Mouse (Mus musculus) mammary gland, adult 2 months (tissue): ENCODE measurements around the gene Cwc27. TPM values are rescaled to one million over a fixed set of nuclear protein-coding genes. Genes with fewer than 3 reads are reported as not detected.

ENCODE experiments used
- polyA plus RNA-seq: library from polyadenylated mRNA; depleted of rRNA; stranded (reverse); fragments of >200 nt; gene quantifications from 2 replicates; pipeline ENCODE4 v1.2.3, GENCODE M21; 2012; ENCODE audit warnings: low replicate concordance; rRNA removed

Cwc27 gene
- 1.7 and 4.4 TPM in 2 replicates for polyA plus RNA-seq

DNA sequence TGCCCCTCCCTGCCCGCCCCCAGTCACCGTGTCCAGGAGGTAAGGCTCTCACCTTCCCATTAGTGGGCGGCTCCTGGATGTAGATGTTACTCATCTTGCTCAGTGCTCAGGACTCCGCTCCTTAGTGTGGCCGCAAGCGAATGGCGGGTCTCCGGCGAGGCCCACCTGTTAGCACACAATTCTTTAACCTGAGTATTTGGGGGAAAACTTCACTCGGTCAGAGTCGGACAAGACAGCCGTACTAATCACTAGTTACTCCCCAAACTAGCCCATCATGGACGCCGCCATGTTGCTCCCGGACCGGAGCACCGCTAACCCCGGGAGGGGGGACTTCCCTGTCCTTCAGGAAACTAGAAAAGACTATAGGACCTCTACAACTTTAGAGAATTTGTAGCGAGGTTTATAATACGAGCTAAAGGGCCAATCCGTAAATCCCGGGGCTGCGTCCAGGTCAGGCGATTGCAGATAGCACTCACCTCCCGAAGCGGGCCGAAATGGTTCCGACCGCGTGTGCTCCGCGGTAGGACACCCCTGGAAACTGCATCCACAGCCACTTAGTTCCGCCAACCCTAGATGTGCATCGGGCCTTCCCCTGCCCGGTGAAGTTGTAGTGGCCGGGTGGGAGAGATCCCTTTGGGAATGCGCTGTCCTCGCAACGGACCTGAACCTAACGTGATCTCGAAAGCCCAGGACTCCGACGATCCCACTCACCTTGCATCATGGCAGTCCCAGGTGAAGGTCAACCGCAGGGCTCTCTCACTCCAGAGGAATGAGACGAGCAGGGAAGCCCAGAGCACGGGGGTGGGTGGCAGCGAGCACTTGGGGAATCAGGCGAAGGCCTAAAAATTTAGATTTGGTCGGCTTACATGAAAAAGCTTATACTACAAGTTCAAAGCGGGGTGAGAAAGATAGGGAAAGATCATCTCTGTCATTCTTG is at the start of gene Cwc27:
TSS of gene Cwc27 (minus strand) at position 508 of the 937 bp plus-strand sequence.

DNA sequence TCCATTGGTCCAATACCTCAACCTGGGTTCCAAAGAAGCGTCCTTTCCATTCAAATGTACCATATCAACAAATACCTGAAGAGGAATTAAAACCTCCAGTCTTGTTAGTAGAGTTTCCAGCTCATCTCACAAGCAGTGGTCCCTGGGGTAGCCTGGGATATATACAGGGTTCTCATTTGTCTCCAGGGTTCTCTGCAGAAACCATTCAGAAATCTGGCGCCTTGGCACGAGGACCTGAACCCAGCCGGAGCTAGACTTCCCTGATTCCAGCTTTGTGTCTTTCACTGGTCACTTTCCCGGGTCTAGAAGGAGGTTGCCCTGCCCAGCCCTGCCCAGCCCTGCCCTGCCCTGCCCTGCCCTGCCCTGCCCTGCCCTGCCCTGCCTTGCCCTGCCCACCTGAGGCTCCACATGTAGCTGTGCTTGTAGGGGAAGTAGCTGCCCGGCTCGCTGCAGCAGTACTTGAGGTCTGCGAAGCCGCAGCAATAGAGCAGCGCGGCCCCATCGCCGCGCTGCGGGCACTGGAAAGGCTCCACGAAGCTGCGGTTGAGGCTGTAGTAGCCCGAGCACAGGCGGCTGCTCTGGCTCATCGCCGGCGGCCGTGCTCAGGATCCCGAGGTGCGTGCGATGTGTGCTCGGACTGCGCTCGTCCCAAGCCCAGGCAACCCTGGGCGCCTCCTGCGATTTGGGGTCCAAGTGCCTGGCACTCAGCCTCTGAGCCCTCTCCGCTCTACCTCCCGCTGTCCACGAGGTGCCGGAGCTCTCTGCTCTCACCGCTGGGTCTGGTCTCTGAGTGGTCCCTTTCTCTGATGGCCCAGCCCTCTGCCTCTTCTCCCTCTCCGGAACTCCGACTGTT is 46.4 kb upstream of the Cwc27 start, which contains the start of gene Shisal2b:
TSS of gene Shisal2b (minus strand) at position 767 of the 853 bp plus-strand sequence.

DNA sequence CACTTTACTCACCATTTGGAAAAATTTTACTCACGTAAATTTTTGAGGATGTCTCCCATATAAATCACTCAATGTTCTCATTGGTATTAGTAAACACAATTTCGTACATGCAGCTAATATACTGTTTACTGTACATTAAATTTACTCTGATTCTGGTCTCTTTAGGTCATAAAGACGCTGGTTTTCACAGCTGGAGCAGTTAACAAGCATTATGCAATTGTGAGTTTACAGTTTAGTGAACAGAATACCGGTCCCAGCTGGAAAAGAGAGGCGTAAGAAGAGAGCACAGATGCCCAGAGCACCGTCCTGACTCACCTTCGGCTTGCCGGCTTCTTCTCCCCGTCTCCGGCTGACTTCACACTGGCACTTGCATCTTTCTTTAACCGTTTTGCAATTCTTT is 24.8 kb downstream of the Cwc27 start, which contains the start of gene Srek1ip1:
TSS of gene Srek1ip1 (plus strand) at position 301 of the 400 bp plus-strand sequence.

Other genes starting within 250 kb of the Cwc27 start
- gene Srek1ip1, start 24.7 kb downstream of the Cwc27 start, polyA plus RNA-seq, result 5.3 and 11.6 TPM in 2 replicates
- not detected in 2 replicates for gene Shisal2b, start 46.8 kb upstream of the Cwc27 start, polyA plus RNA-seq
- 0.91 and 1.1 TPM in 2 replicates for gene Rgs7bp, start 237.8 kb upstream of the Cwc27 start, polyA plus RNA-seq